Mouse (Mus musculus) stomach, postnatal 0 days (tissue): ENCODE data around the gene Sept1.
A peak's percentile ranks its signal among the peaks of the same experiment; 100 is the strongest.

ENCODE experiments used
- CTCF ChIP-seq: IDR thresholded peaks from 2 replicates; pipeline ENCODE4 v1.5.1; 2016; ENCODE audit warnings: antibody characterized with exemption, low read depth, mild to moderate bottlenecking, moderate library complexity
- EP300 ChIP-seq: optimal IDR thresholded peaks from 2 replicates; pipeline ENCODE3; 2016; ENCODE audit warnings: antibody characterized with exemption

DNA sequence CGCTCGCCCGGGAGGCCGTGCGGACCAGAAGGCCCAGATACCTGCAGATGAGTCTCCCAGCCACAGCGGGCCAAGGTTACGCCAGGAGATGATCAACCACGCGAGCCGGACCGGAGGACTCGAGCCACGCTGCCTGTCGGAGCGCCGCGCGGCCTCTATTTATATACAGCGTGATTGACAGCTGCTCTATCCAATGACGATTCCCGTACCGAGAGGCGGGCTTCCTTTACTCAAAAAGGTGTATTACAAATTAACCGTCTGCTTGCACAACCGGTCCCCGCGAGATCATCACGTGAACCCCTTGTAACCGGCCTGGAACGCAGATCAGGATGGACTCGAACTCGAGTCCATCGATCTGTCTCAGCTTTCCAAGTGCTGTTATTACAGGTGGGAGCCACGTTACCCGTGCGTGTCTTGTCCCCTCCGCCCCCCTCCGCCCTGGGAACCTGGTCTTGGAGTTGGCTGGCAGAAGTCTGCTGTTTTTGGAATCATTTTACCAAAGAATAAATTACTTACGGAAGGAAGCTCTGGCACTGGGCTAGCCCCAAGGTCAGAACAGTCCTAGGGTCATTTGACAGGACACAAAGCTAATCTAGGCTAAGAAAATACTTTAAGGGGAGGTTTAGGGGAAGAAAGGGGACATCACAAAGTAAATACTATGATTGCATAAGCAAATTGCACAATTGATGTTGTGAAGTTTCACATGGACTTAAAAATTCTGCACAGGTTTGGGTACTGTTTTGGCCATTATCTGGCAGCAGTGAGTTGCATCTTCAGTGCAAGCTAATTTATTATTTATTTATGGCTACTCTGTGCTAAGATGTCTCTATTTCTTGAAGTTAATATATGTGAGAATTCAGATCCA is 41.2 kb upstream of the Sept1 start, which contains the start of gene Sephs2:
- peak; percentile 9; the same call in 1 of the 2 replicates for TF ChIP-seq CTCF
- no peak for TF ChIP-seq EP300
